Mouse (Mus musculus): ENCODE data around the gene Deaf1. TPM values are rescaled to one million over a fixed set of nuclear protein-coding genes. Genes with fewer than 3 reads are reported as not detected.

Deaf1 gene
- polyA plus RNA-seq, 2 experiments: 47.0 to 82.6 TPM

- Histone ChIP-seq H3K9ac (ENCODE audit: low read depth, low read length, severe bottlenecking) (no peak overlapping the region), H3K4me2 (replicated peaks; ENCODE audit: low read depth, low read length, severe bottlenecking) (no peak overlapping the region), H3K4me1 (ENCODE audit: control insufficient read depth, insufficient read depth, low read length) (peaks cover 12% of the 10 kb centered on the region; the same call in 1 of the 2 replicates), H3K27me3 (ENCODE audit: control insufficient read depth, insufficient read depth, low read length) (no peaks in the 10 kb centered on the region), H3K9me3 (ENCODE audit: control insufficient read depth, low read length) (no peaks in the 10 kb centered on the region), H3K36me3 (ENCODE audit: control insufficient read depth, insufficient read depth, low read length) (peaks cover 24% of the 10 kb centered on the region), H3K27ac (replicated peaks; ENCODE audit: low read depth, low read length) (no peak overlapping the region), H3K4me3 (replicated peaks; ENCODE audit: low read length) (no peak overlapping the region)
- TF ChIP-seq POLR2A (IDR thresholded peaks at IDR 0.05; ENCODE audit: borderline replicate concordance, extremely low read depth, insufficient read depth, insufficient read length): no peak
- 87% methylated on average over 4 of the region's 4 CpGs for WGBS
- no peak for ATAC-seq (ENCODE audit: low FRiP score, low read depth)
- no peak for DNase-seq (ENCODE audit: low spot score)
These were observed 8.2 kb upstream of the Deaf1 start for GRCm38 (mm10) chr7:141335682-141336081.

- Histone ChIP-seq H3K4me3 (replicated peaks; ENCODE audit: low read length) (no peak overlapping the region), H3K27me3 (ENCODE audit: control insufficient read depth, insufficient read depth, low read length) (no peaks in the 10 kb centered on the region), H3K4me2 (replicated peaks; ENCODE audit: low read depth, low read length, severe bottlenecking) (no peak overlapping the region), H3K9ac (ENCODE audit: low read depth, low read length, severe bottlenecking) (no peak overlapping the region), H3K4me1 (ENCODE audit: control insufficient read depth, insufficient read depth, low read length) (peaks cover 12% of the 10 kb centered on the region; the same call in 1 of the 2 replicates), H3K36me3 (ENCODE audit: control insufficient read depth, insufficient read depth, low read length) (peaks cover 24% of the 10 kb centered on the region), H3K9me3 (ENCODE audit: control insufficient read depth, low read length) (no peaks in the 10 kb centered on the region), H3K27ac (replicated peaks; ENCODE audit: low read depth, low read length) (no peak overlapping the region)
- no peak for TF ChIP-seq POLR2A (IDR thresholded peaks at IDR 0.05; ENCODE audit: borderline replicate concordance, extremely low read depth, insufficient read depth, insufficient read length)
- DNase-seq (ENCODE audit: low spot score) (no peak), ATAC-seq (ENCODE audit: low FRiP score, low read depth) (no peak)
- WGBS: 70% methylated on average over 2 of the region's 2 CpGs
These were observed 7.6 kb upstream of the Deaf1 start for GRCm38 (mm10) chr7:141335044-141335579.

GRCm38 (mm10) chr7:141331990-141332389 lies 4.5 kb upstream of the Deaf1 start:
- H3K9ac ChIP-seq (ENCODE audit: low read depth, low read length, severe bottlenecking): no peak overlapping the region
- H3K4me2 ChIP-seq (replicated peaks; ENCODE audit: low read depth, low read length, severe bottlenecking): no peak overlapping the region
- no peaks in the 10 kb centered on the region for H3K9me3 ChIP-seq (ENCODE audit: control insufficient read depth, low read length)
- no peak overlapping the region for H3K27ac ChIP-seq (replicated peaks; ENCODE audit: low read depth, low read length)
- DNase-seq (ENCODE audit: low spot score): no peak
- ATAC-seq (ENCODE audit: low FRiP score, low read depth): no peak
- no peaks in the 10 kb centered on the region for H3K27me3 ChIP-seq (ENCODE audit: control insufficient read depth, insufficient read depth, low read length)
- H3K4me3 ChIP-seq (replicated peaks; ENCODE audit: low read length): no peak overlapping the region
- no peak for TF ChIP-seq POLR2A (IDR thresholded peaks at IDR 0.05; ENCODE audit: borderline replicate concordance, extremely low read depth, insufficient read depth, insufficient read length)
- peaks cover 27% of the 10 kb centered on the region for H3K36me3 ChIP-seq (ENCODE audit: control insufficient read depth, insufficient read depth, low read length)
- WGBS: 77% methylated on average over 6 of the region's 6 CpGs
- peaks cover 6% of the 10 kb centered on the region for H3K4me1 ChIP-seq (ENCODE audit: control insufficient read depth, insufficient read depth, low read length)

GRCm38 (mm10) chr7:141330706-141331105 lies 3.2 kb upstream of the Deaf1 start:
- Histone ChIP-seq H3K9me3 (ENCODE audit: control insufficient read depth, low read length) (no peaks in the 10 kb centered on the region), H3K36me3 (ENCODE audit: control insufficient read depth, insufficient read depth, low read length) (peaks cover 23% of the 10 kb centered on the region), H3K9ac (ENCODE audit: low read depth, low read length, severe bottlenecking) (no peak overlapping the region), H3K4me3 (replicated peaks; ENCODE audit: low read length) (no peak overlapping the region), H3K27me3 (ENCODE audit: control insufficient read depth, insufficient read depth, low read length) (no peaks in the 10 kb centered on the region), H3K4me2 (replicated peaks; ENCODE audit: low read depth, low read length, severe bottlenecking) (no peak overlapping the region), H3K4me1 (ENCODE audit: control insufficient read depth, insufficient read depth, low read length) (peaks cover 18% of the 10 kb centered on the region), H3K27ac (replicated peaks; ENCODE audit: low read depth, low read length) (no peak overlapping the region)
- no peak for TF ChIP-seq POLR2A (IDR thresholded peaks at IDR 0.05; ENCODE audit: borderline replicate concordance, extremely low read depth, insufficient read depth, insufficient read length)
- no peak for DNase-seq (ENCODE audit: low spot score)
- no peak for ATAC-seq (ENCODE audit: low FRiP score, low read depth)

GRCm38 (mm10) chr7:141328373-141328990 lies 992 bp upstream of the Deaf1 start:
- 15% methylated on average over 24 of the region's 24 CpGs for WGBS
- peak overlapping the region; percentile 99 for H3K4me2 ChIP-seq (replicated peaks; ENCODE audit: low read depth, low read length, severe bottlenecking)
- peak; percentile 18 for ATAC-seq (ENCODE audit: low FRiP score, low read depth)
- H3K9me3 ChIP-seq (ENCODE audit: control insufficient read depth, low read length): no peaks in the 10 kb centered on the region
- DNase-seq (ENCODE audit: low spot score): no peak
- H3K27me3 ChIP-seq (ENCODE audit: control insufficient read depth, insufficient read depth, low read length): no peaks in the 10 kb centered on the region
- TF ChIP-seq POLR2A (IDR thresholded peaks at IDR 0.05; ENCODE audit: borderline replicate concordance, extremely low read depth, insufficient read depth, insufficient read length): no peak
- H3K36me3 ChIP-seq (ENCODE audit: control insufficient read depth, insufficient read depth, low read length): peaks cover 18% of the 10 kb centered on the region; the same call in 1 of the 2 replicates
- H3K9ac ChIP-seq (ENCODE audit: low read depth, low read length, severe bottlenecking): peak overlapping the region; percentile 95
- H3K27ac ChIP-seq (replicated peaks; ENCODE audit: low read depth, low read length): peak overlapping the region; percentile 100
- peak overlapping the region; percentile 66 for H3K4me3 ChIP-seq (replicated peaks; ENCODE audit: low read length)
- H3K4me1 ChIP-seq (ENCODE audit: control insufficient read depth, insufficient read depth, low read length): peaks cover 19% of the 10 kb centered on the region
